Mouse (Mus musculus): Measurements from ENCODE around the gene Brk1.

Gene Brk1

GRCm38 (mm10) chr6:113660492-113661352 is 56.1 kb downstream of the Brk1 start:
- DNase-seq (ENCODE audit: low spot score) = no peak

- DNase-seq (ENCODE audit: low spot score) = no peak
Observed at GRCm38 (mm10) chr6:113661353-113662241, 57.0 kb downstream of the Brk1 start.

- no peak for DNase-seq (ENCODE audit: low spot score)
Observed at GRCm38 (mm10) chr6:113662964-113663700, 58.6 kb downstream of the Brk1 start.

- DNase-seq (ENCODE audit: low spot score) = no peak
Observed at GRCm38 (mm10) chr6:113664305-113664704, 59.7 kb downstream of the Brk1 start.

Data from testis, postnatal 14 days (tissue).